Mouse (Mus musculus): ENCODE results near the gene Opa1.

Opa1 gene

DNA sequence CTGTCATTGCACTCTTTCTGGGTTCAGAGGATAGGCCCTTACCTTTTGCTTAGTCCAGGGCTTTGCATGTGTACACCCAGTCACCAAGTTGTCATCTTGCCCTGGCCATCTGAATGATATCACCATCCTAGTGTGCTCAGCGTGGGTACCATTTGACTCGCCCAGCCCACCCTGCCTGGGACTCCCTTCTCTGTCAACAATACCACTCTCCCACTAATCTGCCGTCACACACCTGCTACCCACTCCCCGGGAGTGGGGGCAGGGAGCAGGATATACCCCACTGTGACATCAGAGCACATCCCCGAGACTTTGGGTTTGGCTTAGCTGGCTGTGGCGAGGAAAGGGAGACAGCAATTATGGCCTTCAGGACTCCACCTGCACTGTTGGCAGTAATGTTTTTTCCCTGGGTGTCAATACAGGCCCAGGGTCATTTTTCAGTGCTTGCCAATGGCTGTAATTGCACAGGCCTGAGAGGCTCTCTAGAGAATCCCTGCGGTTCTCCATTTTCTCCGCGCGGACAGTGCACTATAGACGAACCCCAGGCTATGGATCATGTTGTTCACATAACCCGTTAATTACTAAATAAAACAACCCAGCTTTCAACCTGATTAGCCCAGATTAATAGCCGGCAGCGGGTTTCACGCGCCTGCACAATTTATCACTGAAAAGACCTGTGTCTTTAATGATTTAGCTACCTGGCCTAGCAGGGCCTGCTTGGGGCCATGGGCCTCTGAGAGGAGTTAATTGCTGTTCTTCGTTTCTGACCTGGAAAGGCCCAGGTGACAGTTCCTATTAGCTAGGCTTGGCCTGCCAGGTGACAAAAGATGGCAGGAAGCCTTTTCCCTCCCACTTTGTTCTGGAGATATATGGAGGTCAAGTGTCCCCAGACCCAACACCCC, 109.1 kb downstream of the Opa1 start:
- DNase-seq (ENCODE audit: extremely low read depth, low read depth) = no peak

DNA sequence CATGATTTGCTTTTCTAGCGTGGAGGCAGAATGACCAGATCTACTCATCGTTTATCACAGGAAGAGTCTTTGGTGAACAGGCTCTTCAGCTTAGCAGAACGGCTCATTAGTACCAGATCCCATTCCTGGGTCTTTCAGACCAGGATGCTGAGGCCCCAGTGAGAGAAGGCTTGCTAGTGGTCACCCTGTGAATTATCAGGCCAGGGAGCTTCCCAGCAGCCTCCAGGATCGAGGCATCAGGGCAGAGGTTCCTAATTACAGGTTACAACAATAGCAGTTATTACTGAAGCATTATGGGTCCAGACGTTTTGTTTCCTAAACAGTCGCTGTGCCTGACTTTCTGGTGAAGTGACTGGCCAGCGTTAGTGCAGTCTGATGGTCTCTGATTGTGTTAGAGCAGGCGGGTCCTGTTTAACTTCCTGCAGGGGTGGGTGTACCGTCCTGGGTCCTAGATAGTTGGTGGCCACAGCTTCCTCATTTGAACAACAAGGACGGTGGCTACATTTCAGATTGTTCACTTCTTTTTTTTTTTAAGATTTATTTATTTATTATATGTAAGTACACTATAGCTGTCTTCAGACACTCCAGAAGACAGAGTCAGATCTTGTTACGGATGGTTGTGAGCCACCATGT, 110.2 kb downstream of the Opa1 start:
- peak; percentile 78 for DNase-seq (ENCODE audit: extremely low read depth, low read depth)

DNA sequence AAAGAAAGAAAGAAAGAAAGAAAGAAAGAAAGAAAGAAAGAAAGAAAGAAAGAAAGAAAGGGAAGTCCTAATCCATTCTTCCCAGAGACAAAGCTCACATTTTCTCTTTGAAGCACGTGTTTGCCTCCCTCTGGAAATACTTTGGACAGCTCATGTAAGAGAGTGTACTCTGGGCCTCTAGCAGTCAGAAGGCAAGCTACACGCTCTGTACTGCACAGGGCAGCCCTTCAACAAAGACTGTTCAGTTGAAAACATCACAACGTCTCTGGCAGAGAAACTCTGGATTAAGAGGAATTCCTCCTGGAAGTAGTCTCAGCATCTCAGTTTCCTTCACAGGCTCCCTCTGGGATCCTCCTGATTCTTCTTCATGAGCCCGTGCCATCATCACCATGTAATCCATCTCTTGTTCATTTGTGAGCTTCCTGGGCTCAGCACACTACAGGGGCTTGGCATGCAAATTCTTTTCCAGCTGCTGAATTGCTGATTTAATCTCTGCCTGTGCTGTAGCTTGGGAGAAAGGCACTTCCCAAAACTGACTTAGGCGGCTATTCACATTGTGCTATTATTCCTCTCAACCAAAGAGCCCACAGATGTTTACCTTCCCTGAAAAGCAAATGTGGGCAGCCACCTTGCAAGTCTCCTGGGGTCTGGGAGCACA, 114.0 kb downstream of the Opa1 start:
- DNase-seq (ENCODE audit: extremely low read depth, low read depth) = no peak

DNA sequence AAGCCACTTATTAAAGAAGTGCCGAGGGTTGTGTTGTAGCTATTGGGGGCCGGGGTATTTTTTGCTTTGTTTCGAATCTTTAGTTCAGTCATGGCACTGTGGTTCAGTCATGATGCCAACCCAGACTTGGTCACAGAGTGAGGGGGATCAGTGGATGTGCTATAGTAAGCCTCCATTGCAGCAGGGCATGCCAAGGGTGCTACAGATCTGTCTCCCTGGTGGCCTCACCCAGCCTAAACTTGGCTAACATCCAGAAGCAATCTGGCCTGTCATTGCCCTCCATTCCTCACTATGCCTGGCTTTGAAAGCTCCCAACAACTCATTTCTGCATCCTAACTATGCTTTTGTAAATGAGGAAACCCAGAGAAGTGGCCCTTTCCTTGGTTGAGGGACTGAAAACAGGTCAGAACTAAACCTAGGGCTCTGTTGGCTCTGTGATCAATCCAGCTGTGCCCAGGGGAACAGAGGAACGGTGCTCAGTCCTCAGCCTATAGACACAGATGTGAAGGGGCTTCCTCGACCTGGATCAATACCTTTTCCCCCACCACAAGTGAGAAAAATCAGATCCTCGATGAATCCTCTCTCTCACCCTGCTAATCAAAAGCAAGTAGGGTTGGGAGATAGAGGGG, 114.8 kb downstream of the Opa1 start:
- no peak for DNase-seq (ENCODE audit: extremely low read depth, low read depth)

DNA sequence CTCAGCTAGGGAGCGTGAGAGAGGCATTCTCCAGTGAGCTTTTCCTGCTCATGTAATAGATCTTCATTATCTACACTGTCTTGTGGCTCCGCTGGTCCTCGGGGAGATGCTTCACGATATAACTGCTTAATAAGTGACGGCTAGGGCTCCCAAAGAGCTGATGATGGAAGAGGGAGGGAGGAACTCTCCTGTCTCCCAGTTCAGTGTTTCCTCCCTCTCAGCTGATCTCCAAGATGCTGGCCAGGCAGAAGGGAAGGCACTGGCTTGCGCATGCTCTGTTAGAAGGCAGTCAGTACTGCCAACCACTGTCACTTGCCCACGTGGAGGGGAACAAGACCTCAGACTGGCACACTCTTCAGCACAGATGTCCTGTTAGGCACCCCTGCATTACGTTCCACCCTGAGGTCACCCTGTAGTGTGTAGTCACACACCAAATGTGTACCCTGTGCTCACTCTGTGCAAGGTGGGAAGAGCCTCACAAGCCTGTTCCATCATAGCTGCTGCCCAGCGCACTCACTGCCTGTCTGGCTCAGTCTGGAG, 115.4 kb downstream of the Opa1 start:
- DNase-seq (ENCODE audit: extremely low read depth, low read depth) = no peak
